In the genomic region with DNA sequence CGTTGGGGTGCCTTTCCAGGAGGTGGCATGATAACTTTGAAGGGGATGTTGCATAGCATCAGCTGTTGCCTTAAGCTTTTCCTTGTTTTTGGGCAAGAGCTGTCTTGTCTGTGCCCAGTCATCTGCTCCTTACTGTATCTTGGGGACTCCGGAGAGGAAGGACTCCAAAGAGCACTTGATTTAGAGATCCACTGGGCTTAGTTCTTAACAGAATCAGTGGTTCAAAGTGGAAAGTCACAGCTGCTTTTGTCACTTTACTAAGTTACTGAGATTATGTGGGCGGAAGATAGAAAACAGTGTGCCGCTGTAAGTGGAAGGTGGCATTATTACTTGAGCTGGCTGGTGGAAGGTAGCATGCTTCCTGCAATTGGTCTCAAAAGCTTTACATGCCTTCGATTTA, we compare ENCODE assay signal across 7 mouse cellular contexts. TPM values are rescaled to one million over a fixed set of nuclear protein-coding genes. Genes with fewer than 3 reads are reported as not detected.
DNase-seq lines count a peak whose midpoint lies in the region; ATAC-seq lines count a peak whose summit lies in the region.

No protein-coding gene starts in this region.

- no peaks in the 10 kb centered on the region for H3K9me3 ChIP-seq in megakaryocyte, embryonic 14.5 days
- H3K9me3 ChIP-seq in forebrain, embryonic 10.5 days, result no peaks in the 10 kb centered on the region
- H3K9me3 ChIP-seq in limb, embryonic 11.5 days (ENCODE audit: control insufficient read depth, low read length), result no peaks in the 10 kb centered on the region
- H3K9me3 ChIP-seq in stomach, embryonic 14.5 days (ENCODE audit: control insufficient read depth, low read depth, low read length), result no peaks in the 10 kb centered on the region

- peak overlapping the region; percentile 68 for H3K4me2 ChIP-seq in limb, embryonic 11.5 days (ENCODE audit: low read depth, severe bottlenecking)
- peak overlapping the region; percentile 85 for H3K4me2 ChIP-seq in stomach, embryonic 14.5 days (replicated peaks; ENCODE audit: low read depth, low read length)

- 79% methylated on average over 5 of the region's 5 CpGs for WGBS in forebrain, embryonic 10.5 days
- 66% methylated on average over 5 of the region's 5 CpGs for WGBS in limb, embryonic 11.5 days
- 65% methylated on average over 5 of the region's 5 CpGs for WGBS in stomach, embryonic 14.5 days

- no peak for DNase-seq in forebrain, embryonic 10.5 days (ENCODE audit: extremely low spot score, low spot score)
- no peak for DNase-seq in limb, embryonic 11.5 days (ENCODE audit: low spot score)
- no peak for DNase-seq in layer of hippocampus, adult 9-11 months
- no peak for DNase-seq in retina, postnatal 1 day

- H3K27ac ChIP-seq in forebrain, embryonic 10.5 days, result no peak overlapping the region
- H3K27ac ChIP-seq in limb, embryonic 11.5 days (replicated peaks; ENCODE audit: low read depth, low read length), result no peak overlapping the region
- no peak overlapping the region for H3K27ac ChIP-seq in stomach, embryonic 14.5 days (ENCODE audit: low read length)

- peak overlapping the region; percentile 98 for H3K4me3 ChIP-seq in megakaryocyte, embryonic 14.5 days (replicated peaks)
- H3K4me3 ChIP-seq in forebrain, embryonic 10.5 days, result peak overlapping the region; percentile 83
- H3K4me3 ChIP-seq in limb, embryonic 11.5 days (ENCODE audit: low read depth, low read length), result peak overlapping the region; percentile 80
- peak overlapping the region; percentile 70 for H3K4me3 ChIP-seq in stomach, embryonic 14.5 days (ENCODE audit: low read depth, low read length)

- peaks cover 54% of the 10 kb centered on the region for H3K4me1 ChIP-seq in megakaryocyte, embryonic 14.5 days
- H3K4me1 ChIP-seq in forebrain, embryonic 10.5 days, result peaks cover 52% of the 10 kb centered on the region
- H3K4me1 ChIP-seq in limb, embryonic 11.5 days (ENCODE audit: control insufficient read depth, insufficient read depth, low read length), result peaks cover 10% of the 10 kb centered on the region; the same call in 1 of the 2 replicates
- H3K4me1 ChIP-seq in stomach, embryonic 14.5 days (ENCODE audit: control insufficient read depth, insufficient read depth, low read length), result peaks cover 21% of the 10 kb centered on the region

- H3K27me3 ChIP-seq in megakaryocyte, embryonic 14.5 days (replicated peaks), result no peaks in the 10 kb centered on the region
- no peaks in the 10 kb centered on the region for H3K27me3 ChIP-seq in forebrain, embryonic 10.5 days (ENCODE audit: poor library complexity, severe bottlenecking)
- H3K27me3 ChIP-seq in limb, embryonic 11.5 days (ENCODE audit: control insufficient read depth, insufficient read depth, low read length), result no peaks in the 10 kb centered on the region
- H3K27me3 ChIP-seq in stomach, embryonic 14.5 days (ENCODE audit: control insufficient read depth, insufficient read depth, low read length), result no peaks in the 10 kb centered on the region

- H3K36me3 ChIP-seq in megakaryocyte, embryonic 14.5 days (replicated peaks; ENCODE audit: low read length), result peaks cover 39% of the 10 kb centered on the region
- peaks cover 8% of the 10 kb centered on the region for H3K36me3 ChIP-seq in forebrain, embryonic 10.5 days (replicated peaks)
- H3K36me3 ChIP-seq in limb, embryonic 11.5 days (ENCODE audit: control insufficient read depth, insufficient read depth, low read length), result no peaks in the 10 kb centered on the region
- H3K36me3 ChIP-seq in stomach, embryonic 14.5 days (ENCODE audit: control insufficient read depth, insufficient read depth, low read length), result no peaks in the 10 kb centered on the region

- ATAC-seq in megakaryocyte, adult 5-6 weeks (ENCODE audit: poor library complexity, severe bottlenecking), result no peak
- no peak for ATAC-seq in limb, embryonic 11.5 days (ENCODE audit: insufficient number of reproducible peaks, low FRiP score, low TSS enrichment, low read depth)
- ATAC-seq in stomach, embryonic 14.5 days (ENCODE audit: insufficient number of reproducible peaks, insufficient read depth, low FRiP score, low read depth), result no peak

- no peak overlapping the region; the same call in 1 of the 2 replicates for H3K9ac ChIP-seq in limb, embryonic 11.5 days (ENCODE audit: low read length)
- H3K9ac ChIP-seq in stomach, embryonic 14.5 days (replicated peaks; ENCODE audit: low read depth, low read length), result no peak overlapping the region

RNA-seq across cellular contexts. Expression of a gene that starts 5.2 kb away (rescaled TPM):
- 68.2 and 178 TPM in 2 replicates for polyA plus RNA-seq in megakaryocyte, embryonic 14.5 days (2012; ENCODE audit: insufficient read depth, low replicate concordance)
- total RNA-seq in megakaryocyte, adult 5-6 weeks (2015), result 49.1 and 49.2 TPM in 2 replicates
- total RNA-seq in megakaryocyte, adult 5-6 weeks (2017), result 59.8 and 74.4 TPM in 2 replicates
- polyA plus RNA-seq in forebrain, embryonic 10.5 days (2016; fragmentation: Nextera tagmentation; extraction: Ambion mirVana), result 65.0 and 71.0 TPM in 2 replicates
- polyA plus RNA-seq in limb, embryonic 11.5 days (2014; fragmentation: Nextera tagmentation; extraction: Ambion mirVana), result 34.5 and 37.6 TPM in 2 replicates
- 26.5 and 27.3 TPM in 2 replicates for polyA plus RNA-seq in stomach, embryonic 14.5 days (2014; fragmentation: Nextera tagmentation; extraction: Ambion mirVana)
